Mouse (Mus musculus) intestine, embryonic 16.5 days (tissue): ENCODE measurements around the gene Asna1. TPM values are rescaled to one million over a fixed set of nuclear protein-coding genes. Genes with fewer than 3 reads are reported as not detected.

Source experiments
- ATAC-seq: fragments of 200-750 bp; cut with Nextera tagmentation; 2 replicates; pipeline ENCODE4 v1.8.0; 2017; ENCODE audit warnings: moderate TSS enrichment, moderate library complexity
- H3K27ac ChIP-seq: fragments of 300-500 bp; sonication (generic); 2 replicates; pipeline ENCODE4 v1.5.1; 2014; ENCODE audit warnings: mild to moderate bottlenecking, low read length
- H3K27me3 ChIP-seq: fragments of 300-500 bp; sonication (generic); replicated peaks from 2 replicates; pipeline ENCODE4 v1.6.1; 2014; ENCODE audit warnings: low read length, control low read depth, mixed read lengths; ENCODE audit not compliant: control insufficient read depth, insufficient read depth
- H3K36me3 ChIP-seq: fragments of 300-500 bp; sonication (generic); 2 replicates; pipeline ENCODE4 v1.6.1; 2014; ENCODE audit warnings: low read length, control low read depth; ENCODE audit not compliant: control insufficient read depth, insufficient read depth
- H3K4me1 ChIP-seq: fragments of 300-500 bp; sonication (generic); 2 replicates; pipeline ENCODE4 v1.6.1; 2014; ENCODE audit warnings: low read length, control low read depth, mixed read lengths; ENCODE audit not compliant: control insufficient read depth, insufficient read depth
- H3K4me2 ChIP-seq: fragments of 300-500 bp; sonication (generic); 2 replicates; pipeline ENCODE4 v1.6.1; 2014; ENCODE audit warnings: low read depth, low read length, control low read depth
- H3K4me3 ChIP-seq: fragments of 300-500 bp; sonication (generic); 2 replicates; pipeline ENCODE4 v1.5.1; 2014; ENCODE audit warnings: mild to moderate bottlenecking, low read length
- H3K9ac ChIP-seq: fragments of 300-500 bp; sonication (generic); 2 replicates; pipeline ENCODE4 v1.6.1; 2014; ENCODE audit warnings: low read depth, low read length
- H3K9me3 ChIP-seq: fragments of 300-500 bp; sonication (generic); 2 replicates; pipeline ENCODE4 v1.6.1; 2016; ENCODE audit warnings: low read length, control low read depth; ENCODE audit not compliant: control insufficient read depth
- WGBS: fragments of 180-500 bp; shearing (Covaris S2); extraction: QIAGEN DNeasy Blood & Tissue Kit; methylation state at CpG from one replicate; pipeline ENCODE4 v1.1.7; 2014; 5-methylcytosine and 5-hydroxymethylcytosine counted together
- polyA plus RNA-seq: library from polyadenylated mRNA; unstranded; fragments of >200 nt; fragmentation: Nextera tagmentation; extraction: Ambion mirVana; gene quantifications from 2 replicates; pipeline ENCODE4 v1.2.1, GENCODE M21; 2015

The Asna1 gene
- polyA plus RNA-seq, 1 experiment from 2014 or later = 144 TPM

GRCm38 (mm10) chr8:84979599-84980421 is 45.3 kb downstream of the Asna1 start:
- Histone ChIP-seq H3K4me3 (peak overlapping the region; percentile 76), H3K27ac (peak overlapping the region; percentile 98), H3K36me3 (no peaks in the 10 kb centered on the region), H3K9me3 (no peaks in the 10 kb centered on the region), H3K9ac (peak overlapping the region; percentile 87), H3K4me2 (peak overlapping the region; percentile 97), H3K4me1 (peaks cover 66% of the 10 kb centered on the region), H3K27me3 (no peaks in the 10 kb centered on the region)
- peak; percentile 49 for ATAC-seq
- WGBS = under 1% methylated on average over 42 of the region's 42 CpGs

GRCm38 (mm10) chr8:84978248-84978940 is 46.7 kb downstream of the Asna1 start, which contains the start of gene Junb:
TSS of gene Junb (minus strand) at chr8:84978718.
- H3K36me3 ChIP-seq = no peaks in the 10 kb centered on the region
- H3K9ac ChIP-seq = peak within 1 kb of the TSS; percentile 87
- H3K4me1 ChIP-seq = peaks cover 53% of the 10 kb centered on the region
- peak within 1 kb of the TSS; percentile 97 for H3K4me2 ChIP-seq
- H3K27ac ChIP-seq = peak within 1 kb of the TSS; percentile 98
- WGBS = 0% methylated on average over 63 of the region's 63 CpGs
- peak; percentile 57 for ATAC-seq
- no peaks in the 10 kb centered on the region for H3K27me3 ChIP-seq
- H3K4me3 ChIP-seq = peak within 1 kb of the TSS; percentile 76
- no peaks in the 10 kb centered on the region for H3K9me3 ChIP-seq

- H3K9ac ChIP-seq = peak overlapping the region; percentile 87
- no peaks in the 10 kb centered on the region for H3K36me3 ChIP-seq
- peak overlapping the region; percentile 97 for H3K4me2 ChIP-seq
- no peaks in the 10 kb centered on the region for H3K27me3 ChIP-seq
- H3K4me1 ChIP-seq = peaks cover 53% of the 10 kb centered on the region
- no peaks in the 10 kb centered on the region for H3K9me3 ChIP-seq
- no peak for ATAC-seq
- WGBS = under 1% methylated on average over 70 of the region's 70 CpGs
- peak overlapping the region; percentile 98 for H3K27ac ChIP-seq
- peak overlapping the region; percentile 76 for H3K4me3 ChIP-seq
Measured at GRCm38 (mm10) chr8:84977435-84978247, 47.4 kb downstream of the Asna1 start.

- no peaks in the 10 kb centered on the region for H3K9me3 ChIP-seq
- 2% methylated on average over 25 of the region's 25 CpGs for WGBS
- no peaks in the 10 kb centered on the region for H3K36me3 ChIP-seq
- peak overlapping the region; percentile 98 for H3K27ac ChIP-seq
- H3K9ac ChIP-seq = peak overlapping the region; percentile 87
- H3K4me1 ChIP-seq = peaks cover 46% of the 10 kb centered on the region
- no peak for ATAC-seq
- peak overlapping the region; percentile 97 for H3K4me2 ChIP-seq
- H3K4me3 ChIP-seq = peak overlapping the region; percentile 76
- H3K27me3 ChIP-seq = no peaks in the 10 kb centered on the region
Measured at GRCm38 (mm10) chr8:84976763-84977434, 48.2 kb downstream of the Asna1 start.

- under 1% methylated on average over 61 of the region's 61 CpGs for WGBS
- H3K9me3 ChIP-seq = no peaks in the 10 kb centered on the region
- H3K27me3 ChIP-seq = no peaks in the 10 kb centered on the region
- H3K4me2 ChIP-seq = peak overlapping the region; percentile 97
- peak; percentile 67 for ATAC-seq
- H3K4me3 ChIP-seq = peak overlapping the region; percentile 76
- H3K27ac ChIP-seq = peak overlapping the region; percentile 98
- peak overlapping the region; percentile 87 for H3K9ac ChIP-seq
- peaks cover 40% of the 10 kb centered on the region for H3K4me1 ChIP-seq
- no peaks in the 10 kb centered on the region for H3K36me3 ChIP-seq
Measured at GRCm38 (mm10) chr8:84976031-84976762, 48.9 kb downstream of the Asna1 start.

GRCm38 (mm10) chr8:84975434-84975833 is 49.6 kb downstream of the Asna1 start:
- ATAC-seq = no peak
- Histone ChIP-seq H3K9me3 (no peaks in the 10 kb centered on the region), H3K27ac (peak overlapping the region; percentile 98), H3K27me3 (no peaks in the 10 kb centered on the region), H3K4me3 (peak overlapping the region; percentile 76), H3K36me3 (no peaks in the 10 kb centered on the region), H3K9ac (peak overlapping the region; percentile 87; the same call in 1 of the 2 replicates), H3K4me1 (peaks cover 41% of the 10 kb centered on the region), H3K4me2 (peak overlapping the region; percentile 97)
- 30% methylated on average over 7 of the region's 7 CpGs for WGBS

- 79% methylated on average over 8 of the region's 8 CpGs for WGBS
- Histone ChIP-seq H3K27ac (no peak overlapping the region), H3K4me3 (no peak overlapping the region), H3K9ac (no peak overlapping the region), H3K9me3 (no peaks in the 10 kb centered on the region), H3K4me1 (peaks cover 36% of the 10 kb centered on the region), H3K36me3 (no peaks in the 10 kb centered on the region), H3K4me2 (no peak overlapping the region), H3K27me3 (no peaks in the 10 kb centered on the region)
- no peak for ATAC-seq
Measured at GRCm38 (mm10) chr8:84974543-84975142, 50.4 kb downstream of the Asna1 start.
